Mouse (Mus musculus) CH12.LX (cell line): ENCODE measurements around the gene Prodh2.

Source experiments
- CTCF ChIP-seq, 2 experiments: IDR thresholded peaks in 1 of 2; conservative IDR thresholded peaks in 1 of 2; 2 replicates each; pipeline ENCODE4 v1.5.1; 2011 to 2012; ENCODE audit warnings: low read depth in 2 of 2, low read length in 2 of 2, improper control_type of control experiment in 1 of 2, inconsistent platforms in 1 of 2, mild to moderate bottlenecking in 1 of 2, moderate library complexity in 1 of 2
- E2F4 ChIP-seq: IDR thresholded peaks from 2 replicates; pipeline ENCODE4 v1.6.1; 2011; ENCODE audit warnings: low read depth, low read length, improper control_type of control experiment; ENCODE audit not compliant: insufficient replicate concordance
- ELF1 ChIP-seq: IDR thresholded peaks from 2 replicates; pipeline ENCODE4 v1.6.1; 2014; ENCODE audit warnings: low read depth, mild to moderate bottlenecking, inconsistent platforms, low read length, improper control_type of control experiment
- POLR2A ChIP-seq: IDR thresholded peaks from 2 replicates; pipeline ENCODE4 v1.6.1; 2011; ENCODE audit warnings: low read depth, mild to moderate bottlenecking, improper control_type of control experiment, low read length
- SIN3A ChIP-seq: IDR thresholded peaks from 2 replicates; pipeline ENCODE4 v1.6.1; 2012; ENCODE audit warnings: low read length, improper control_type of control experiment, inconsistent platforms

- TF ChIP-seq E2F4 (no peak), CTCF (conservative IDR thresholded peaks at IDR 0.05 in 1 of 2, IDR thresholded peaks at IDR 0.05 in 1 of 2; ENCODE audit: low read depth in 2 of 2, low read length in 2 of 2) (no peak), ELF1 (no peak), POLR2A (no peak), SIN3A (no peak)
These were observed 39.2 kb upstream of the Prodh2 start for GRCm38 (mm10) chr7:30454259-30454658.
